Mouse (Mus musculus): ENCODE measurements at regions not wholly inside any gene's neighbourhood (a gene's known extent, or its start where the extent isn't known, plus 50 kb on each side); places are given as distances from the start of the nearest gene placed in this dataset.

DNA sequence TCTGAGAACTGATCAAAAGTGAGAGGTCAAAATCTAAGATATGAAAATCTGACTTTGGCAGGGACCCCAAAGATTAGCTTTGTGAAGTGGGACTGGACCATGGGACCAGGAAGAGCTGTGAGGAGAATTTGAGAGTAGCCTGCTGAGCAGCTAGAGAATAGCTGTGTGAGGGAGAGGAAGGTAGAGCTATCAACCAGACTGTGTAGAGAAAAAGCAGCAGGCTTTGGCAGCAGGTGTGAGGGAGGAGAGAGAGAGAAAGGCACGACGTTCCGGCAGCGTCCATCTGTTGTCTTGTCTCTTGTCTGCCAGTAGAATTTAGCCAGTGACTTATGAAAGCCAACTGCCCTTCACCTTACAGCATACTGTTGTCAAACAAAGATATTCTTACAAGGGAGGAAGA lies 412.1 kb downstream of the Slitrk2 start:
- WGBS: 73% methylated on average over 4 of the region's 4 CpGs
- Histone ChIP-seq H3K4me1 (ENCODE audit: control insufficient read depth, insufficient read depth, low read length) (no peaks in the 10 kb centered on the region), H3K9ac (replicated peaks; ENCODE audit: low read length) (no peak overlapping the region), H3K4me3 (replicated peaks; ENCODE audit: low read depth, low read length) (no peak overlapping the region), H3K9me3 (ENCODE audit: control insufficient read depth, low read length) (no peaks in the 10 kb centered on the region), H3K36me3 (ENCODE audit: control insufficient read depth, insufficient read depth, low read length) (no peaks in the 10 kb centered on the region), H3K27me3 (ENCODE audit: control insufficient read depth, insufficient read depth, low read length) (no peaks in the 10 kb centered on the region), H3K4me2 (ENCODE audit: low read length) (no peak overlapping the region), H3K27ac (replicated peaks; ENCODE audit: low read depth, low read length) (no peak overlapping the region)
- no peak for DNase-seq
- ATAC-seq (ENCODE audit: low FRiP score, low TSS enrichment): no peak

DNA sequence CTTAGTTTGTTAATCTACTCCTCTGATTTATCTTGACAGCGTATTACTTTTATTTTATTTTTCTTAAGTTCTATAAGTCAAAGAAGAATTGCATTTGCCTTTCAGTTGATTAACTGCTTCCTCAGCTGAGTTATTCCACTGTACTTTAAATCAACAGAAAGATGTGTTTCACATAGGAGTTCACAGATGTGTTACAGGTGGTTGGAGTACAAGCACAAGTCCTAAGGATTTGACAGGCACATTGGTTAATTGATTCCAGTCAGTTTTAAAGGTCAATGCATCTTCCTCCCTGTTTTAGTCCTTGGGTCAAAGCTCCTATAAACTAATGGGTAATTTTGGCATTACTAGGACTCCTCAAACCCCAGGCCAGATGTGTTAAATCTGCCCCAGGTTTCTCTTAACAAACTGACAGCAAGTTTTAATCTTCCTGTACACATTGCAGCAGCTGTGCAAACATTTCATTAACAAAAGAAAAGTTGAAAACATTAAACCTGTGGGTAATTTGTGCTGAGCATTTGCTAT lies 413.5 kb downstream of the Slitrk2 start:
- no peak overlapping the region for H3K9ac ChIP-seq (replicated peaks; ENCODE audit: low read length)
- no peak overlapping the region for H3K27ac ChIP-seq (replicated peaks; ENCODE audit: low read depth, low read length)
- H3K9me3 ChIP-seq (ENCODE audit: control insufficient read depth, low read length): no peaks in the 10 kb centered on the region
- 85% methylated on average over 1 of the region's 1 CpGs for WGBS
- no peaks in the 10 kb centered on the region for H3K4me1 ChIP-seq (ENCODE audit: control insufficient read depth, insufficient read depth, low read length)
- no peaks in the 10 kb centered on the region for H3K27me3 ChIP-seq (ENCODE audit: control insufficient read depth, insufficient read depth, low read length)
- H3K4me3 ChIP-seq (replicated peaks; ENCODE audit: low read depth, low read length): no peak overlapping the region
- H3K4me2 ChIP-seq (ENCODE audit: low read length): no peak overlapping the region
- H3K36me3 ChIP-seq (ENCODE audit: control insufficient read depth, insufficient read depth, low read length): no peaks in the 10 kb centered on the region
- ATAC-seq (ENCODE audit: low FRiP score, low TSS enrichment) (no peak), DNase-seq (no peak)

DNA sequence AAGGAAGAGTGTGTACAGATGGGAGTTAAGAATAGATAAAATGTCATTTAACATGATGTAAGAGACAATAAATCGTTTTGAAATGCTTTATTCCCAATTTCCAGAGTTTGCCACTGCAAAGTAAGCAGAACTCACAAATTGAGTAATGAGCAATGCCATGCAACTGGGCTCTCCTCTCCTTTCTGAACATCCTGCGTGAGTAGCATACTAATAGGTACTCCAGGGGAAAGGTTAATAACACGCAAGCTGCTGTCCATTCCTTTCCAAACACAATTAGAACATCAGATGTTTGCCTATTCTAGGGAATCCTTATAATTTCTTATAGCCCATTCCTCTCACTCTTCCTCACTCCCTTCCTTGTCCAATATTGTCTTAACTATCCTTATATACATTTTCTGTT lies 443.3 kb downstream of the Slitrk2 start:
- Histone ChIP-seq H3K4me1 (ENCODE audit: control insufficient read depth, insufficient read depth, low read length) (no peaks in the 10 kb centered on the region), H3K36me3 (ENCODE audit: control insufficient read depth, insufficient read depth, low read length) (no peaks in the 10 kb centered on the region), H3K4me2 (ENCODE audit: low read length) (no peak overlapping the region), H3K27ac (replicated peaks; ENCODE audit: low read depth, low read length) (no peak overlapping the region), H3K9me3 (ENCODE audit: control insufficient read depth, low read length) (no peaks in the 10 kb centered on the region), H3K9ac (replicated peaks; ENCODE audit: low read length) (no peak overlapping the region), H3K4me3 (replicated peaks; ENCODE audit: low read depth, low read length) (no peak overlapping the region), H3K27me3 (ENCODE audit: control insufficient read depth, insufficient read depth, low read length) (no peaks in the 10 kb centered on the region)
- no peak for ATAC-seq (ENCODE audit: low FRiP score, low TSS enrichment)
- WGBS: 59% methylated on average over 3 of the region's 3 CpGs
- peak; percentile 40 for DNase-seq

All from midbrain, embryonic 14.5 days (tissue).